Mouse (Mus musculus) erythroblast, adult 5-6 weeks (primary cell): ENCODE data around the gene Ptgds. TPM values are rescaled to one million over a fixed set of nuclear protein-coding genes. Genes with fewer than 3 reads are reported as not detected.
A peak's percentile ranks its signal among the peaks of the same experiment; 100 is the strongest.

ENCODE experiments used
- ATAC-seq: replicated peaks from 2 replicates; pipeline ENCODE4 v1.8.0; 2016; ENCODE audit warnings: moderate number of reproducible peaks, mild to moderate bottlenecking, moderate TSS enrichment, inconsistent platforms; ENCODE audit not compliant: poor library complexity, low FRiP score, severe bottlenecking
- total RNA-seq, 2 experiments: library from RNA; stranded (forward) in 1 of 2; stranded (reverse) in 1 of 2; fragments of 150-400 nt in 1 of 2; fragments of 200-764, 138-1000 nt in 1 of 2; gene quantifications; 2 replicates each; pipeline versions ENCODE4 v1.2.3 to v1.2.4; 2015 to 2017; ENCODE audit warnings: low replicate concordance in 2 of 2

The Ptgds gene
- total RNA-seq (2015; ENCODE audit: low replicate concordance): 1.3 TPM in 1 of 2 replicates, not detected in the other
- total RNA-seq (2017; ENCODE audit: low replicate concordance): not detected in 2 replicates

- no peak for ATAC-seq
Observed at GRCm38 (mm10) chr2:25469969-25470368, at the start of gene Ptgds. Ptgds (minus strand) TSS chr2:25470046.

- no peak for ATAC-seq
Observed at GRCm38 (mm10) chr2:25509912-25510311, 40.1 kb upstream of the Ptgds start.

DNA sequence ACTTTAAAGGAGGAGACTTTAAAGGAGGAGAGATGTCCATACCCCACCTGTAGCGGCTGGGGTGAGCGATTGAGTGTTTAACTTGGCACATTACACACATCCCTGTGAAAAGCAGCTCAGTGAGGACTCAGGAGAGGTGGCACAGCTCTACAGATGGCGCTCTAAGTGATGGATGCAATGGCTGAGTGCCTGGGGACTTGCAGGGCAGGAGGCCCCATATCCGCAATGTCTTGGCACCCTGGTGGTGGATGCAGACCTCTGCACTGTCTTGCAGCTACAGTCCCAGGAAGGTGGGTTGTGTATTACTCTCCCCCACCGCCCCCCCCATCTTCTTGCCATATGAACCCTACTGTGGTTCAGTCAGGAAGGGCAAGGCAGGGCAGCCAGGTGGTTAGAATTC is 37.1 kb upstream of the Ptgds start:
- ATAC-seq: no peak

- ATAC-seq: no peak
Observed at GRCm38 (mm10) chr2:25505860-25506259, 36.0 kb upstream of the Ptgds start.

DNA sequence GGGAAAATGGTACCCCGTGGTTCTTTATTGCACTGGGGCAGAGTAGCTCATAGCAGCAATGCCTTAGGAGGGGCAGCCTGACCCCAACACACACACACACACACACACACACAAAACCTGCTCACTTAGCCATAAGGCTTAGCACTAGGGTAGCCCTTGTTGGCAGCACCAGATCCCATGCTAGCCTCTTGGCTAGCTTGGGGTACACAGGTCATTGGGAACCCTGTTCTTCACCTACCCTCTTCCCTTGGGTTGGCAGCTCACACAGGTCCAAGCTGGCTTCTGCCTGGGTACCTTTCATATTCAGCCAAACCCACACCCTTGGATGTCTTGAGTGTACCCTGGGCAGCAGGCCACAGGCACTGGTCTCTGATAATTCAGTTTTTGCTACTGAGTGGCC is 35.2 kb upstream of the Ptgds start:
- no peak for ATAC-seq

GRCm38 (mm10) chr2:25504538-25504937 is 34.7 kb upstream of the Ptgds start:
- ATAC-seq: no peak

DNA sequence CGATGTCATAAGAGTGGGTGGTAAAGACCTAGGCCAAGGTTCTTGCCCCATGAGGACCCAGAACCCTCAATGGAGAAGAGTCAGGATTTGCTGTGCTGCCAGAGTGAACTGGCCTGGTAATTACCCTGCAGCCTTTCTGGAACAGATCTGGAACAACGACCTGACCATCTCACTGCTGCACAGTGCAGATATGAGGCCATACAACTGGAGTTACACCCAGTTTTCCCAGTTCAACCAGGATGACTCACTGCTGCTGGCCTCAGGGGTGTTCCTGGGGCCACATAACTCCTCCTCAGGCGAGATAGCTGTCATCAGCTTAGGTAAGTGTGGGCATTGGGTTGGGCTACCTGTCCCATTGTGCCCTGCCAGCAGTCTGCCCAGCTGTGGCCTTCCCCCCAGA is 32.9 kb upstream of the Ptgds start:
- ATAC-seq: no peak

- ATAC-seq: no peak
Observed at GRCm38 (mm10) chr2:25501593-25502486, 32.0 kb upstream of the Ptgds start, which contains the start of gene C8g. C8g (minus strand) TSS chr2:25501719.

GRCm38 (mm10) chr2:25500576-25501405 is 30.9 kb upstream of the Ptgds start, which contains the start of gene Fbxw5:
Fbxw5 (plus strand) TSS chr2:25500750.
- peak; percentile 75 for ATAC-seq

DNA sequence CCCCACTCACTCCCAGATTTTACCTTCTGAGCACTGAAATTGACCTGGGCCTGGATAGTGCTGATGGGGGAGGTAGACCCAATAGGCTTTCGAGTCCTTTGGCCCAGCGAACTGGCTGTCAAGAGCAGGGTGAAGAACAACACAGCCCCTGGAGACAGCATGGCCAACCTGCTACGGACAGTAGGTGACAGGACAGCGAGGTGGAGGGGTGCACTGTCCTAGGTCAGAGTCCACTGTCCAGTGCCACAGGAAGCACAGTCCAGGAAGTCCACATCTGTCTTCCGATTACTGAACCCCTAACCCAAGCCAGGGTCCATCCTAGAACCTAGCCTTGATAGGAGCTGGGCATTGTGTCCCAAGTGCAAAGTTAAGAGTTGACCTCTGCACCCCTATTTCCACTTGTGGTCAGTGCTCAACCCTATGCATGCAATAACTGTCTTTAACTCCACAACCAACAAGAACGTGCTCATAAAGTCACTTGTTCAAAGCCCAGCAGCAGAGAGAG is 30.3 kb upstream of the Ptgds start:
- ATAC-seq: peak; percentile 2; the same call in 1 of the 2 replicates

DNA sequence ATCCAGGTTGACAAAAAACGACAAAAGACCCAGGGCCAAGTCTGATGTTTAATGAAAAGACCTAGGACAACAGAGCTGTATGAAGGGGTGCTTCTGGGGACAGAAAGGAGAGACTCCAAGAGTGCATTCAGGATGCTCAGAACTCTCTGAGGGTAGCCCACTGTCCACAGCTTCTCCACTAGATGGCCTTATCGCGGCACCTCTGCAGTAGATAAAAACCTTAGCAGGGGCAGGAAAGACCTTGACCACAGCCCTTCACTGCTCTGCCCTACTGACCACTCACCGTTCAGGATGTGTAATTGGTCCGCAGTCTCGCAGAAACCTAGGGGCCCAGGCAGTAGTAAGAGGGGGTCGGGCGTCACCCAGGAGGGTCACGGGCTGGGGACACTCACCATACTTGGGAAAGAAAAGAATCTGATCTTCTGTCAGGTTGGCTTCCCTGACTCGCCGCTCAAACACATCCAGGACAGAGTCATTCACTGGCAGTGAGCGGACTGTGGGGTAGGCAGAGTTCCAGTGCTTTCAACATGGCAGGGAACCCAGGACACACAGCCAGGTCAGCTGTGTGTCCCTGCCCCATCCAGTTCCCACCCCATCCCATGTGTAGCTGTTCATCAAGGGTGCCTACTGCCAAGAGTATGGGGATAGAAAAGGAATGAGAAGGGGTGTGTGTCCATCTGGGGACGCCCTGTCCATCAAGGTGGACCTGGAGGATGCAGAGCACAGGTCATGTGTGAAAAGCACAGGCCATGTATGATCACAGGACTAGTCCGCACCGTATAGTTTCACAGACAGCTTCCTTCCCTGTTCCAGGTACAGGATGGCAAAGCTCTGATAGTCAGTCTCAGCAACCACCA is 29.0 kb upstream of the Ptgds start:
- no peak for ATAC-seq

- no peak for ATAC-seq
Observed at GRCm38 (mm10) chr2:25497846-25498575, 28.2 kb upstream of the Ptgds start.

GRCm38 (mm10) chr2:25496462-25496861 is 26.6 kb upstream of the Ptgds start:
- ATAC-seq: no peak

- ATAC-seq: no peak
Observed at GRCm38 (mm10) chr2:25493476-25493961, 23.7 kb upstream of the Ptgds start, which contains the start of gene Lcn12. Lcn12 (minus strand) TSS chr2:25493911.

GRCm38 (mm10) chr2:25492988-25493387 is 23.1 kb upstream of the Ptgds start:
- ATAC-seq: no peak

DNA sequence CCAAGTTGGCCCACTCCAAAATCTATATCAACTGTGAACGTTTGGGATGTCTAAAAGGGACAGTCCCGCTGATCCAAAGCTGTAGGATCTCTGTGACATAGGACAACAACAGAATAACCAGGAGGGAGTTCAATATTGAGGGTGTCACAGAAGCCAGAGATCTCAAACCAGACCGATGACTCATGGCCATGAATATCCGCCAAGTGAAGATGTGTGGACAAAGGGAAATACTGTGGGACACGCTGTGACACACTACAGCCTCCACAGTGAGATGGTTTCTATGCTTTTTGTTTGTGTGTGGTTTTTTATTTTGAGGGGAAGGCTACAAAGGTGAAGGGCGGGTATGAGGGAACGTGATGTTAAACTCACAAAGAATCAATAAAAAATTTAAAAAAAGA is 18.8 kb upstream of the Ptgds start:
- ATAC-seq: no peak

- ATAC-seq: no peak
Observed at GRCm38 (mm10) chr2:25487965-25488670, 18.3 kb upstream of the Ptgds start.
